Mouse (Mus musculus) naive thymus-derived CD4-positive, alpha-beta T cell, adult 2 months (primary cell): ENCODE measurements around the gene Glrp1.

Experiments
- DNase-seq: peaks from one replicate; pipeline ENCODE4 v3.0.0-alpha.2; 2011; ENCODE audit warnings: low read depth

Glrp1 gene

GRCm38 (mm10) chr1:88509789-88510188 is at the start of gene Glrp1:
TSS of gene Glrp1 (minus strand) at chr1:88510066.
- DNase-seq: no peak

- no peak for DNase-seq
Measured at GRCm38 (mm10) chr1:88559258-88559657, 49.4 kb upstream of the Glrp1 start.

GRCm38 (mm10) chr1:88558793-88559192 is 48.9 kb upstream of the Glrp1 start:
- no peak for DNase-seq

GRCm38 (mm10) chr1:88556401-88556800 is 46.5 kb upstream of the Glrp1 start:
- DNase-seq: no peak

GRCm38 (mm10) chr1:88553500-88554187 is 43.8 kb upstream of the Glrp1 start:
- peak; percentile 55 for DNase-seq

GRCm38 (mm10) chr1:88549263-88549662 is 39.4 kb upstream of the Glrp1 start:
- DNase-seq: no peak

- DNase-seq: no peak
Measured at GRCm38 (mm10) chr1:88547172-88547571, 37.3 kb upstream of the Glrp1 start.

- DNase-seq: no peak
Measured at GRCm38 (mm10) chr1:88543608-88544007, 33.7 kb upstream of the Glrp1 start.

GRCm38 (mm10) chr1:88539823-88540222 is 30.0 kb upstream of the Glrp1 start:
- no peak for DNase-seq

- DNase-seq: no peak
Measured at GRCm38 (mm10) chr1:88539256-88539655, 29.4 kb upstream of the Glrp1 start.

- DNase-seq: no peak
Measured at GRCm38 (mm10) chr1:88536308-88536707, 26.4 kb upstream of the Glrp1 start.

GRCm38 (mm10) chr1:88534091-88534490 is 24.2 kb upstream of the Glrp1 start:
- DNase-seq: no peak

GRCm38 (mm10) chr1:88526161-88526560 is 16.3 kb upstream of the Glrp1 start:
- no peak for DNase-seq

- no peak for DNase-seq
Measured at GRCm38 (mm10) chr1:88525622-88526021, 15.8 kb upstream of the Glrp1 start.

GRCm38 (mm10) chr1:88521170-88521747 is 11.4 kb upstream of the Glrp1 start:
- DNase-seq: no peak

- no peak for DNase-seq
Measured at GRCm38 (mm10) chr1:88513613-88514012, 3.7 kb upstream of the Glrp1 start.

GRCm38 (mm10) chr1:88507886-88508285 is 2.0 kb downstream of the Glrp1 start:
- no peak for DNase-seq

GRCm38 (mm10) chr1:88507214-88507613 is 2.7 kb downstream of the Glrp1 start:
- no peak for DNase-seq

GRCm38 (mm10) chr1:88506412-88506811 is 3.5 kb downstream of the Glrp1 start:
- peak; percentile 81 for DNase-seq

- no peak for DNase-seq
Measured at GRCm38 (mm10) chr1:88505697-88506096, 4.2 kb downstream of the Glrp1 start.

- no peak for DNase-seq
Measured at GRCm38 (mm10) chr1:88504531-88504945, 5.3 kb downstream of the Glrp1 start.

GRCm38 (mm10) chr1:88502822-88503221 is 7.0 kb downstream of the Glrp1 start:
- DNase-seq: no peak

- DNase-seq: no peak
Measured at GRCm38 (mm10) chr1:88499230-88499737, 10.6 kb downstream of the Glrp1 start.

- peak; percentile 70 for DNase-seq
Measured at GRCm38 (mm10) chr1:88497407-88497806, 12.5 kb downstream of the Glrp1 start.
